Mouse (Mus musculus): ENCODE data around the gene Krtap5-5. TPM values are rescaled to one million over a fixed set of nuclear protein-coding genes. Genes with fewer than 3 reads are reported as not detected.

Krtap5-5 gene
- polyA plus RNA-seq, 1 experiment from 2014 or later, result not detected

DNA sequence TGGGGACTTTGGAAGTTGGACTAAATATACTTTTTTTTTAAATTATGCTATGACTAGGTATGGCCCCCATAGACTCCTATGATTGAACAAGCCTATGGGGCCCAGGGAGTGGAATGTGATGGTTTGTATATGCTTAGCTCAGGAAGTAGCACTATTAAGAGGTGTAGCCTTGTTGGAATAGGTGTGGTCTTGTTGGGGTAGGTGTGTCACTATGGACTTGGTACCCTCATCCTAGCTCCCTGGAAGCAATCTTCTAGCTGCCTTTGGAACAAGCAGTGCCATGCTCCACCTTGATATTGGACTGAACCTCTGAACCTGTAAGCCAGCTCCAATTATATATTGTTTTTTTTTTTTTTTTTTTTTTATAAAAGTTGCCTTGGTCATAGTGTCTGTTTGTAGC, 24.3 kb downstream of the Krtap5-5 start:
- no peak overlapping the region for H3K4me3 ChIP-seq
- H3K27ac ChIP-seq, result no peak overlapping the region
- no peaks in the 10 kb centered on the region for H3K9me3 ChIP-seq
- H3K27me3 ChIP-seq (replicated peaks), result no peaks in the 10 kb centered on the region
- no peak overlapping the region for H3K4me2 ChIP-seq
- H3K4me1 ChIP-seq, result no peaks in the 10 kb centered on the region
- no peak for ATAC-seq (replicated peaks)
- no peaks in the 10 kb centered on the region for H3K36me3 ChIP-seq (replicated peaks)
- no peak overlapping the region for H3K9ac ChIP-seq

DNA sequence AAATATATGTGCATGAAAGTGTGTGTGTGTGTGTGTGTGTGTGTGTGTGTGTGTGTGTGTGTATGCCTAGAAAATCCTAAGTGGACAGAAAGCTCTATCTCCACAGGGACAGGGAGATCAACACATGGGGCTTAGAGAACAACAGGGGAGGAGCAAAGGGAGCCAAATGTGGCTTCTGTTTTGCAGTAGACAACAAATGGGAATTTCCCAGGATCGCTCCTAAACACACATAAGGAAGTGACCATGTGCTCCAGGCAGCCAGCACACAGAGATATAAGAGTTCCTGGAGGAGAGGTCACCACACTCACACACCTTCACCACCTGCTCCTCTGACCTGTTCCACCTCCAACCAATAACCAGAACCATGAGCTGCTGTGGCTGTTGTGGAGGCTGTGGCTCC, 28.7 kb downstream of the Krtap5-5 start, which contains the start of gene Krtap5-3:
Gene Krtap5-3 (plus strand): TSS at position 301 of the 400 bp plus-strand sequence.
- WGBS, result 79% methylated on average over 1 of the region's 1 CpGs
- no peak within 1 kb of the TSS for H3K4me3 ChIP-seq
- ATAC-seq (replicated peaks), result no peak
- no peaks in the 10 kb centered on the region for H3K36me3 ChIP-seq (replicated peaks)
- no peaks in the 10 kb centered on the region for H3K9me3 ChIP-seq
- no peak within 1 kb of the TSS for H3K27ac ChIP-seq
- H3K4me2 ChIP-seq, result no peak within 1 kb of the TSS
- H3K27me3 ChIP-seq (replicated peaks), result no peaks in the 10 kb centered on the region
- no peaks in the 10 kb centered on the region for H3K4me1 ChIP-seq
- no peak within 1 kb of the TSS for H3K9ac ChIP-seq

DNA sequence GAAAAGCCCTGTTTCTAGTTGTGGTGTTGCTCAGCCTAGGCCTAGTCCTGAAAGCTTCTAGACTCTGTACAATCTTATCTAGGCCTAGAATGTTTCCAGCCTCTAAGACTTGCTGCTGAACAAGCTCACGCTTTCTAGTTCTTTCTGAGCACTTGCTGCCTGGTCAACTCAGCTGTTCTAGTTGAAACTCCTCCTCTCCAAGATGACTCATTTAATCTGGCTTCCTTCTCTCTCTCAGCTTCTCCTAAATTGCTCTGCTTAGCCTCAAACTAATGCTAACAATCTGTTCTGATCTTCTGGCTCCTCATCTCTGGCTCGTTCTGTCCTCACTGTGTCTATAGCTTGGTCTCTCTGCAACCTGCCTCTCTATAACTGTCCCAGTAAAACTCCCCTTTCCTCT, 31.0 kb downstream of the Krtap5-5 start:
- 86% methylated on average over 2 of the region's 2 CpGs for WGBS
- H3K4me2 ChIP-seq, result no peak overlapping the region
- no peak overlapping the region for H3K9ac ChIP-seq
- no peaks in the 10 kb centered on the region for H3K36me3 ChIP-seq (replicated peaks)
- no peak for ATAC-seq (replicated peaks)
- H3K27me3 ChIP-seq (replicated peaks), result no peaks in the 10 kb centered on the region
- H3K27ac ChIP-seq, result no peak overlapping the region
- no peak overlapping the region for H3K4me3 ChIP-seq
- no peaks in the 10 kb centered on the region for H3K4me1 ChIP-seq
- H3K9me3 ChIP-seq, result no peaks in the 10 kb centered on the region

DNA sequence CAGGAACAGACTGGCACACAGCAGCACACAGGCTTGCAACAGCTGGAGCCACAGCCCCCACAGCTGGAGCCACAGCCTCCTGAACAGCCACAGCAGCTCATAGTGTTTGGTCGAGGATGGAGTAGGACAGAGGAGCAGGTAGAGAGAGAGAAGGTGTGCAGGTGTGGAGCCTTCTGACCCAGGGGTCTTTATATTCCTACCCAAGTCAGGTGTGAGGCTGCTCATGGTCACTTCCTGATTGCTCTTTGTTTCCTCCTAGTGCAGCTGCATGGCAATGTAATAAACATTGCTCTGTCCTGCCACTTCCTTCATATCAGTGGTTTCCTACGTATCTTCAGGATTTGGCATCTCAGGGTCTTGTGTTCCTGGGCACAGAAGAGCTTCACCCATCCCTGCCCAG, 39.5 kb downstream of the Krtap5-5 start, which contains the start of gene Gm10153:
Gene Gm10153 (minus strand): TSS at position 101 of the 400 bp plus-strand sequence.
- H3K4me1 ChIP-seq, result no peaks in the 10 kb centered on the region
- H3K36me3 ChIP-seq (replicated peaks), result no peaks in the 10 kb centered on the region
- no peaks in the 10 kb centered on the region for H3K27me3 ChIP-seq (replicated peaks)
- no peak within 1 kb of the TSS for H3K4me3 ChIP-seq
- no peak within 1 kb of the TSS for H3K9ac ChIP-seq
- WGBS, result 44% methylated on average over 2 of the region's 2 CpGs
- ATAC-seq (replicated peaks), result no peak
- no peak within 1 kb of the TSS for H3K27ac ChIP-seq
- H3K9me3 ChIP-seq, result no peaks in the 10 kb centered on the region
- H3K4me2 ChIP-seq, result no peak within 1 kb of the TSS

DNA sequence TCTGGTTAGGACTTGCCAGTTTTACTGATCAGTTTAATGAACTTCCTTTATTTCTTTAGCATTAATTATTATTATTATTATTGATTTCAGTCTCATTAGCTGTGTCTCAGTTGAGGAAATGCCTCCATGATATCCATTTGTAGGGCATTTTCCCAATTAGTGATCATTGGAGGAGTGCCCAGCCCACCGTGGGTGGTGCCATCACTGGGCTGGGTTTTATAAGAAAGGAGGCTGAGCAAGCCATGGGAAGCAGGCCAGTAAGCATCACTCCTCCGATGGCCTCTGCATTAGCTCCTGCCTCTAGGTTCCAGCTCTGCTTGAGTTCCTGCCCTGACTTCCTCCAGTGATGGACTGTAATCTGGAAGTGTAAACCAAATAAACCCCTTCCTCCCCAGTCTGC, 41.6 kb downstream of the Krtap5-5 start:
- H3K4me2 ChIP-seq, result no peak overlapping the region
- no peaks in the 10 kb centered on the region for H3K9me3 ChIP-seq
- no peaks in the 10 kb centered on the region for H3K36me3 ChIP-seq (replicated peaks)
- no peak overlapping the region for H3K9ac ChIP-seq
- no peaks in the 10 kb centered on the region for H3K4me1 ChIP-seq
- no peak for ATAC-seq (replicated peaks)
- 52% methylated on average over 2 of the region's 2 CpGs for WGBS
- no peak overlapping the region for H3K4me3 ChIP-seq
- H3K27me3 ChIP-seq (replicated peaks), result no peaks in the 10 kb centered on the region
- H3K27ac ChIP-seq, result no peak overlapping the region

DNA sequence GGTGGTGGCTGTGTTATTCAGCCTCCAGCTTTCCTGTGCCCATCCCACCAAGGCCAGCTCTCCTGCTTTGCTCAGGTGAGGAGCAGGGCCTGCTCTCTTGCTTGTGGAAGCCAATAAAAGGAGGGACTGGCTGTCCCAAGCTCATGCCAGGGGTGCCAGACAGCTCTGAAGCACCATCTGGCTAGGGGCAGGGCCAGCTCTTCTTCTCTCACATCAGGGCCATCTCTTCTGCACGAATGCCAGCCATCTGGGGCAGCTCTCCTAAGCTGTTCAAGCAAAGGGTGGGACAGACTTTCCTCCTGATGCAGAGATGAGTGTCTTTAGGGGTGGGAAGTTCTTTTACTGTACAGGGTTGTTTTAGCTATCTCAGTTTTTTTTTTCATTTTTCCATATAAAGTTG, 48.8 kb downstream of the Krtap5-5 start:
- H3K4me2 ChIP-seq, result no peak overlapping the region
- H3K27me3 ChIP-seq (replicated peaks), result no peaks in the 10 kb centered on the region
- WGBS, result 86% methylated on average over 1 of the region's 1 CpGs
- no peak for ATAC-seq (replicated peaks)
- H3K4me3 ChIP-seq, result no peak overlapping the region
- no peaks in the 10 kb centered on the region for H3K4me1 ChIP-seq
- no peak overlapping the region for H3K9ac ChIP-seq
- H3K27ac ChIP-seq, result no peak overlapping the region
- no peaks in the 10 kb centered on the region for H3K9me3 ChIP-seq
- no peaks in the 10 kb centered on the region for H3K36me3 ChIP-seq (replicated peaks)

Other genes starting within 250 kb of the Krtap5-5 start
- 53.9 and 57.8 TPM in 2 replicates for gene Mob2, start 168.9 kb downstream of the Krtap5-5 start, polyA plus RNA-seq (2015; fragmentation: Nextera tagmentation; extraction: Ambion mirVana)
- gene Dusp8, start 134.1 kb downstream of the Krtap5-5 start, polyA plus RNA-seq (2015; fragmentation: Nextera tagmentation; extraction: Ambion mirVana), result 134 and 135 TPM in 2 replicates
- gene Gm45618, start 109.2 kb downstream of the Krtap5-5 start, polyA plus RNA-seq (2015; fragmentation: Nextera tagmentation; extraction: Ambion mirVana), result 0.36 and 0.65 TPM in 2 replicates
- not detected in 2 replicates for gene Gm39115, start 93.9 kb downstream of the Krtap5-5 start, polyA plus RNA-seq (2015; fragmentation: Nextera tagmentation; extraction: Ambion mirVana)
- not detected in 2 replicates for gene Gm45337, start 85.4 kb downstream of the Krtap5-5 start, polyA plus RNA-seq (2015; fragmentation: Nextera tagmentation; extraction: Ambion mirVana)
- not detected in 2 replicates for gene Gm29735, start 72.9 kb downstream of the Krtap5-5 start, polyA plus RNA-seq (2015; fragmentation: Nextera tagmentation; extraction: Ambion mirVana)
- not detected in 2 replicates for gene Gm4553, start 64.2 kb downstream of the Krtap5-5 start, polyA plus RNA-seq (2015; fragmentation: Nextera tagmentation; extraction: Ambion mirVana)
- not detected in 2 replicates for gene Krtap5-2, start 54.0 kb downstream of the Krtap5-5 start, polyA plus RNA-seq (2015; fragmentation: Nextera tagmentation; extraction: Ambion mirVana)
- not detected in 2 replicates for gene Gm10153, start 39.6 kb downstream of the Krtap5-5 start, polyA plus RNA-seq (2015; fragmentation: Nextera tagmentation; extraction: Ambion mirVana)
- not detected in 2 replicates for gene Krtap5-3, start 28.6 kb downstream of the Krtap5-5 start, polyA plus RNA-seq (2015; fragmentation: Nextera tagmentation; extraction: Ambion mirVana)
- gene Gm7579, start 18.1 kb downstream of the Krtap5-5 start, polyA plus RNA-seq (2015; fragmentation: Nextera tagmentation; extraction: Ambion mirVana), result not detected in 2 replicates
- gene Gm40460, start 11.1 kb upstream of the Krtap5-5 start, polyA plus RNA-seq (2015; fragmentation: Nextera tagmentation; extraction: Ambion mirVana), result not detected in 2 replicates
- gene Gm2431, start 28.4 kb upstream of the Krtap5-5 start, polyA plus RNA-seq (2015; fragmentation: Nextera tagmentation; extraction: Ambion mirVana), result not detected in 2 replicates
- not detected in 2 replicates for gene Gm4559, start 44.4 kb upstream of the Krtap5-5 start, polyA plus RNA-seq (2015; fragmentation: Nextera tagmentation; extraction: Ambion mirVana)
- not detected in 2 replicates for gene Krtap5-1, start 67.1 kb upstream of the Krtap5-5 start, polyA plus RNA-seq (2015; fragmentation: Nextera tagmentation; extraction: Ambion mirVana)
- not detected in 2 replicates for gene Krtap5-4, start 73.6 kb upstream of the Krtap5-5 start, polyA plus RNA-seq (2015; fragmentation: Nextera tagmentation; extraction: Ambion mirVana)
- gene Ifitm10, start 143.8 kb upstream of the Krtap5-5 start, polyA plus RNA-seq (2015; fragmentation: Nextera tagmentation; extraction: Ambion mirVana), result 9.5 and 10.1 TPM in 2 replicates
- gene Gm49369, start 152.7 kb upstream of the Krtap5-5 start, polyA plus RNA-seq (2015; fragmentation: Nextera tagmentation; extraction: Ambion mirVana), result 1.4 and 4.4 TPM in 2 replicates
- 254 and 288 TPM in 2 replicates for gene Ctsd, start 158.1 kb upstream of the Krtap5-5 start, polyA plus RNA-seq (2015; fragmentation: Nextera tagmentation; extraction: Ambion mirVana)
- gene Syt8, start 204.9 kb upstream of the Krtap5-5 start, polyA plus RNA-seq (2015; fragmentation: Nextera tagmentation; extraction: Ambion mirVana), result not detected in 2 replicates
- gene Tnni2, start 211.8 kb upstream of the Krtap5-5 start, polyA plus RNA-seq (2015; fragmentation: Nextera tagmentation; extraction: Ambion mirVana), result 0.25 and 0.74 TPM in 2 replicates
- gene Lsp1, start 230.8 kb upstream of the Krtap5-5 start, polyA plus RNA-seq (2015; fragmentation: Nextera tagmentation; extraction: Ambion mirVana), result 3.7 and 5.4 TPM in 2 replicates

Measured in midbrain, embryonic 15.5 days (tissue).